Mouse (Mus musculus): ENCODE results near the gene Eif4e2. TPM values are rescaled to one million over a fixed set of nuclear protein-coding genes. Genes with fewer than 3 reads are reported as not detected.

Eif4e2 gene
- total and polyA plus RNA-seq, 3 experiments = 18.4 to 98.7 (median 66.0) TPM

Other genes starting within 250 kb of the Eif4e2 start
- not detected for gene Alppl2, start 124.0 kb upstream of the Eif4e2 start, total RNA-seq (2021)
- gene Alppl2, start 124.0 kb upstream of the Eif4e2 start, polyA plus RNA-seq (2012; rRNA removed) = not detected in 2 replicates
- not detected for gene Alpi, start 112.3 kb upstream of the Eif4e2 start, total RNA-seq (2021)
- gene Alpi, start 112.3 kb upstream of the Eif4e2 start, polyA plus RNA-seq (2012; rRNA removed) = 0.08 and 0.30 TPM in 2 replicates
- not detected for gene Akp3, start 88.9 kb upstream of the Eif4e2 start, total RNA-seq (2021)
- gene Akp3, start 88.9 kb upstream of the Eif4e2 start, polyA plus RNA-seq (2012; rRNA removed) = not detected in 2 replicates
- 1 to 10 TPM in 1 of 2 experiments, under 1 TPM in 1; 0.46 to 3.0 TPM for gene Ecel1, start 57.4 kb upstream of the Eif4e2 start, total RNA-seq (2021)
- gene Ecel1, start 57.4 kb upstream of the Eif4e2 start, polyA plus RNA-seq (2012; rRNA removed) = 0.67 and 4.4 TPM in 2 replicates
- not detected for gene Prss56, start 30.6 kb upstream of the Eif4e2 start, total RNA-seq (2021)
- 0.06 TPM in 1 of 2 replicates, not detected in the other for gene Prss56, start 30.6 kb upstream of the Eif4e2 start, polyA plus RNA-seq (2012; rRNA removed)
- gene Chrnd, start 23.3 kb upstream of the Eif4e2 start, total RNA-seq (2021) = not detected
- gene Chrnd, start 23.3 kb upstream of the Eif4e2 start, polyA plus RNA-seq (2012; rRNA removed) = not detected in 2 replicates
- not detected for gene Chrng, start 9.3 kb upstream of the Eif4e2 start, total RNA-seq (2021)
- not detected in 2 replicates for gene Chrng, start 9.3 kb upstream of the Eif4e2 start, polyA plus RNA-seq (2012; rRNA removed)
- 100 to 1,000 TPM; 337 to 341 TPM for gene Efhd1, start 50.4 kb downstream of the Eif4e2 start, total RNA-seq (2021)
- 579 and 581 TPM in 2 replicates for gene Efhd1, start 50.4 kb downstream of the Eif4e2 start, polyA plus RNA-seq (2012; rRNA removed)
- gene Gigyf2, start 113.1 kb downstream of the Eif4e2 start, total RNA-seq (2021) = 10 to 100 TPM; 66.6 to 95.5 TPM
- 17.0 and 24.7 TPM in 2 replicates for gene Gigyf2, start 113.1 kb downstream of the Eif4e2 start, polyA plus RNA-seq (2012; rRNA removed)
- not detected for gene Kcnj13, start 180.8 kb downstream of the Eif4e2 start, total RNA-seq (2021)
- gene Kcnj13, start 180.8 kb downstream of the Eif4e2 start, polyA plus RNA-seq (2012; rRNA removed) = not detected in 2 replicates